Mouse (Mus musculus) cerebellum, postnatal 36 days (tissue): ENCODE data around the gene Cactin.

Experiments
- DNase-seq, 2 experiments: peaks; one replicate each; pipeline ENCODE4 v3.0.0; 2021 to 2022; ENCODE audit warnings: mixed read lengths in 2 of 2

The Cactin gene

GRCm38 (mm10) chr10:81298369-81299100 lies 22.4 kb upstream of the Cactin start:
- no peak for DNase-seq

- no peak for DNase-seq
Observed at GRCm38 (mm10) chr10:81299585-81300351, 21.1 kb upstream of the Cactin start.

- no peak for DNase-seq
Observed at GRCm38 (mm10) chr10:81300352-81300907, 20.5 kb upstream of the Cactin start.

- DNase-seq: peak; percentile 74 to 76
Observed at GRCm38 (mm10) chr10:81301321-81301720, 19.6 kb upstream of the Cactin start.

GRCm38 (mm10) chr10:81302288-81302687 lies 18.6 kb upstream of the Cactin start:
- DNase-seq: no peak

GRCm38 (mm10) chr10:81302781-81303218 lies 18.1 kb upstream of the Cactin start:
- no peak for DNase-seq

- DNase-seq: no peak
Observed at GRCm38 (mm10) chr10:81303258-81303657, 17.6 kb upstream of the Cactin start.

GRCm38 (mm10) chr10:81303761-81304160 lies 17.1 kb upstream of the Cactin start:
- DNase-seq: no peak

- peak; percentile 72 to 75 for DNase-seq
Observed at GRCm38 (mm10) chr10:81304597-81305238, 16.2 kb upstream of the Cactin start.

GRCm38 (mm10) chr10:81305663-81306062 lies 15.2 kb upstream of the Cactin start:
- peak; percentile 58 for DNase-seq

- DNase-seq: no peak
Observed at GRCm38 (mm10) chr10:81306173-81306668, 14.7 kb upstream of the Cactin start.

GRCm38 (mm10) chr10:81306837-81307682 lies 13.8 kb upstream of the Cactin start:
- DNase-seq: no peak

- no peak for DNase-seq
Observed at GRCm38 (mm10) chr10:81309571-81309970, 11.3 kb upstream of the Cactin start.

- DNase-seq: no peak
Observed at GRCm38 (mm10) chr10:81313581-81313980, 7.3 kb upstream of the Cactin start.

- no peak for DNase-seq
Observed at GRCm38 (mm10) chr10:81314201-81314600, 6.7 kb upstream of the Cactin start.

GRCm38 (mm10) chr10:81315587-81315986 lies 5.3 kb upstream of the Cactin start:
- DNase-seq: no peak

- peak in 1 of 2 experiments; percentile 36 for DNase-seq
Observed at GRCm38 (mm10) chr10:81316338-81317060, 4.4 kb upstream of the Cactin start.

GRCm38 (mm10) chr10:81317273-81317672 lies 3.6 kb upstream of the Cactin start:
- no peak for DNase-seq

GRCm38 (mm10) chr10:81318589-81319329 lies 2.1 kb upstream of the Cactin start:
- DNase-seq: peak; percentile 46 to 55

GRCm38 (mm10) chr10:81319330-81319699 lies 1.6 kb upstream of the Cactin start:
- DNase-seq: peak in 1 of 2 experiments; percentile 33
